9 mouse cellular contexts compared by ENCODE assay signal in the genomic region with DNA sequence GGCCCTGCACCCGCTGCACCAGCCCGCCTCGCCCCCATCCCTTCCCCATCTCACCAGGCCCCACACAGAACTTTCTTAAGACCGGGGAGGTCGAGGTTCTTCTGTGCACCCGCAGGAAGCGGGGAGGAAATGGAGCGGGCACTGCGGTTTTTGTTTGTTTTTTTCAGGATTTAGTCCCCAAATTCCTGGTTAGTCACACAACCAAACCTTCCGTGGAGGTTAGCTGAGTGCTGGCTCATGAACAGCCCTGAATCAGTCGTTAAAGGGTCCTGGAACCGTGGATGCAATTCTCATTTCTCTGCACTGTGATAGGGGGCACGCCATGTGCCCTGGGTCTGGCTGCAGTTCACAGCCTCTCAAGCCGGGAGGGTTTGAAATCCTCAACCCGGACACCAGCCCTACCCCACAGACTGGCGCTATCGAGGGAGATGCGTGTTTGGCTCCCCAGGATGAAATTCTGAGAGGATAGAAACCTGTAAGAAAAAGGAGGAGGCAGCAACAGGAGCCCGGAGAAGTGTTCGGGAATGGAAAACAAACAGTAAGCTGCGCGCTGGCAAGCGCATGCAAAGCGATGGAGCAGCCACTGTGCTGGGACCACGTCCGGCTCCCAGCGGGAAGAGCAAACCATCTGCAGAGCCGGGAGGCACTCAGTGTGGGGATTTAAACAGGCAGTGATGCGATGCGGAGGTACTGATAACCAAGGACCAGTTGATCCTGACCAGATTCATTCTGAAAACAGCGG. TPM values are rescaled to one million over a fixed set of nuclear protein-coding genes. Genes with fewer than 3 reads are reported as not detected.
DNase-seq lines count a peak whose midpoint lies in the region; ATAC-seq and TF ChIP-seq lines count a peak whose summit lies in the region.
"Had no signal": no experiment of that assay in that cellular context is flagged by ENCODE, and none has a peak within 500 bp of the region (broad histone marks: within the 10 kb centered on the region; RNA-seq: fewer than 3 reads in every experiment).

No protein-coding gene starts in this region.

- no peak overlapping the region for H3K27ac ChIP-seq in liver, adult 2 months (replicated peaks; ENCODE audit: insufficient read depth, low read depth, low read length)
- H3K27ac ChIP-seq in forebrain, embryonic 15.5 days (replicated peaks): no peak overlapping the region
- H3K27ac ChIP-seq in neural tube, embryonic 14.5 days (ENCODE audit: low read depth, low read length): no peak overlapping the region
- H3K27ac ChIP-seq: macrophage had no signal

- no peaks in the 10 kb centered on the region for H3K9me3 ChIP-seq in forebrain, embryonic 15.5 days
- H3K9me3 ChIP-seq in neural tube, embryonic 14.5 days (ENCODE audit: control insufficient read depth, low read length): no peaks in the 10 kb centered on the region

- no peaks in the 10 kb centered on the region; the same call in 1 of the 2 replicates for H3K36me3 ChIP-seq in liver, adult 2 months (ENCODE audit: control insufficient read depth, insufficient read depth, low read length)
- H3K36me3 ChIP-seq in forebrain, embryonic 15.5 days: peaks cover 15% of the 10 kb centered on the region
- H3K36me3 ChIP-seq in neural tube, embryonic 14.5 days (ENCODE audit: control insufficient read depth, insufficient read depth, low read length): peaks cover 14% of the 10 kb centered on the region

- peak overlapping the region; percentile 56 for H3K9ac ChIP-seq in liver, adult 2 months (ENCODE audit: low read depth, low read length)
- peak overlapping the region; percentile 31; the same call in 1 of the 2 replicates for H3K9ac ChIP-seq in forebrain, embryonic 15.5 days (replicated peaks)
- peak overlapping the region; percentile 52 for H3K9ac ChIP-seq in neural tube, embryonic 14.5 days (replicated peaks; ENCODE audit: low read depth, low read length)

- TF ChIP-seq CTCF in liver, adult 2 months (IDR thresholded peaks at IDR 0.05; ENCODE audit: low read depth, low read length): no peak

- H3K4me1 ChIP-seq in liver, adult 2 months (ENCODE audit: control insufficient read depth, insufficient read depth, low read length): peaks cover 42% of the 10 kb centered on the region
- H3K4me1 ChIP-seq in forebrain, embryonic 15.5 days: peaks cover 12% of the 10 kb centered on the region
- peaks cover 10% of the 10 kb centered on the region; the same call in 1 of the 2 replicates for H3K4me1 ChIP-seq in neural tube, embryonic 14.5 days (ENCODE audit: control insufficient read depth, insufficient read depth, low read length)

- peak overlapping the region; percentile 47 for H3K4me2 ChIP-seq in forebrain, embryonic 15.5 days (replicated peaks)
- H3K4me2 ChIP-seq in neural tube, embryonic 14.5 days (ENCODE audit: low read depth, low read length): peak overlapping the region; percentile 54

- peak; percentile 34 for DNase-seq in liver, adult 2 months (ENCODE audit: extremely low read depth, low read depth, low spot score)
- DNase-seq in liver: no peak
- peak; percentile 78 to 79 for DNase-seq in cerebellum, adult 18-20 months
- DNase-seq in kidney, postnatal 14 days: peak; percentile 33

- H3K79me2 ChIP-seq in liver, adult 2 months (ENCODE audit: control insufficient read depth, insufficient read depth, low read length): no peaks in the 10 kb centered on the region

- no peaks in the 10 kb centered on the region for H3K27me3 ChIP-seq in liver, adult 2 months (ENCODE audit: control insufficient read depth, insufficient read depth, low read length)
- H3K27me3 ChIP-seq in forebrain, embryonic 15.5 days: no peaks in the 10 kb centered on the region
- no peaks in the 10 kb centered on the region for H3K27me3 ChIP-seq in neural tube, embryonic 14.5 days (ENCODE audit: control insufficient read depth, insufficient read depth, low read length)

- H3K4me3 ChIP-seq in liver, adult 2 months (ENCODE audit: insufficient read depth, low read depth, low read length): peak overlapping the region; percentile 18; the same call in 1 of the 2 replicates
- H3K4me3 ChIP-seq in forebrain, embryonic 15.5 days: peak overlapping the region; percentile 22
- peak overlapping the region; percentile 13 for H3K4me3 ChIP-seq in neural tube, embryonic 14.5 days (ENCODE audit: low read depth, low read length)

- TF ChIP-seq POLR2A in liver, adult 2 months (IDR thresholded peaks at IDR 0.05; ENCODE audit: extremely low read depth, insufficient read depth, low read length): no peak

- 7% methylated on average over 31 of the region's 31 CpGs for WGBS in liver, adult 2 months
- 6% methylated on average over 31 of the region's 31 CpGs for WGBS in forebrain, embryonic 15.5 days
- WGBS in neural tube, embryonic 14.5 days: 4% methylated on average over 31 of the region's 31 CpGs

- no peak for ATAC-seq in forebrain, embryonic 15.5 days (replicated peaks)
- ATAC-seq in neural tube, embryonic 14.5 days (ENCODE audit: low read depth): peak; percentile 41; the same call in 1 of the 2 replicates
- ATAC-seq in erythroblast, adult 5-6 weeks (replicated peaks; ENCODE audit: low FRiP score, poor library complexity, severe bottlenecking): no peak
- no peak for ATAC-seq in inflammation-experienced regulatory T-cells, adult 6 months

RNA-seq across cellular contexts. Expression of gene Trim80, which starts 4.6 kb away (rescaled TPM):
- 0.74 and 0.94 TPM in 2 replicates for total RNA-seq in liver, adult 2 months (2014; rRNA removed)
- 2.0 and 4.0 TPM in 2 replicates for polyA plus RNA-seq in liver, adult 2 months (2012; rRNA removed)
- not detected in 2 replicates for polyA plus RNA-seq in forebrain, embryonic 15.5 days (2015; fragmentation: Nextera tagmentation; extraction: Ambion mirVana)
- not detected in 2 replicates for polyA plus RNA-seq in neural tube, embryonic 14.5 days (2014; fragmentation: Nextera tagmentation; extraction: Ambion mirVana)
- total RNA-seq in erythroblast, adult 5-6 weeks (2015; ENCODE audit: low replicate concordance): not detected in 2 replicates
- not detected in 2 replicates for total RNA-seq in erythroblast, adult 5-6 weeks (2017; ENCODE audit: low replicate concordance)
- not detected for polyA plus RNA-seq in inflammation-experienced regulatory T-cells, adult 6 months (2017; shearing (Covaris generic))
- polyA plus RNA-seq: macrophage had no signal

RNA-seq across cellular contexts. Expression of gene Kctd2, which starts 15.8 kb away (rescaled TPM):
- 10.0 and 14.2 TPM in 2 replicates for total RNA-seq in liver, adult 2 months (2014; rRNA removed)
- 18.2 and 21.1 TPM in 2 replicates for polyA plus RNA-seq in liver, adult 2 months (2012; rRNA removed)
- polyA plus RNA-seq in forebrain, embryonic 15.5 days (2015; fragmentation: Nextera tagmentation; extraction: Ambion mirVana): 23.6 and 26.3 TPM in 2 replicates
- 28.8 and 33.7 TPM in 2 replicates for polyA plus RNA-seq in neural tube, embryonic 14.5 days (2014; fragmentation: Nextera tagmentation; extraction: Ambion mirVana)
- total RNA-seq in erythroblast, adult 5-6 weeks (2015; ENCODE audit: low replicate concordance): 2.1 and 5.9 TPM in 2 replicates
- total RNA-seq in erythroblast, adult 5-6 weeks (2017; ENCODE audit: low replicate concordance): 2.8 and 8.3 TPM in 2 replicates
- 10 to 100 TPM in 2 of 3 experiments, 1 to 10 TPM in 1; 5.6 to 15.7 (median 14.9) TPM for polyA plus RNA-seq in inflammation-experienced regulatory T-cells, adult 6 months (2017; shearing (Covaris generic))

RNA-seq across cellular contexts. Expression of gene Atp5h, which starts 16.0 kb away (rescaled TPM):
- 480 and 648 TPM in 2 replicates for total RNA-seq in liver, adult 2 months (2014; rRNA removed)
- polyA plus RNA-seq in liver, adult 2 months (2012; rRNA removed): 103 and 134 TPM in 2 replicates
- polyA plus RNA-seq in forebrain, embryonic 15.5 days (2015; fragmentation: Nextera tagmentation; extraction: Ambion mirVana): 722 and 770 TPM in 2 replicates
- 928 and 1,005 TPM in 2 replicates for polyA plus RNA-seq in neural tube, embryonic 14.5 days (2014; fragmentation: Nextera tagmentation; extraction: Ambion mirVana)
- total RNA-seq in erythroblast, adult 5-6 weeks (2015; ENCODE audit: low replicate concordance): 282 and 306 TPM in 2 replicates
- 240 and 279 TPM in 2 replicates for total RNA-seq in erythroblast, adult 5-6 weeks (2017; ENCODE audit: low replicate concordance)
- 100 to 1,000 TPM; 696 to 777 (median 721) TPM for polyA plus RNA-seq in inflammation-experienced regulatory T-cells, adult 6 months (2017; shearing (Covaris generic))

RNA-seq across cellular contexts. Expression of gene Slc16a5, which starts 26.5 kb away (rescaled TPM):
- 23.0 and 36.3 TPM in 2 replicates for total RNA-seq in liver, adult 2 months (2014; rRNA removed)
- 49.1 and 101 TPM in 2 replicates for polyA plus RNA-seq in liver, adult 2 months (2012; rRNA removed)
- polyA plus RNA-seq in forebrain, embryonic 15.5 days (2015; fragmentation: Nextera tagmentation; extraction: Ambion mirVana): 0.10 TPM in 1 of 2 replicates, not detected in the other
- polyA plus RNA-seq in neural tube, embryonic 14.5 days (2014; fragmentation: Nextera tagmentation; extraction: Ambion mirVana): 0.15 TPM in 2 replicates
- not detected in 2 replicates for total RNA-seq in erythroblast, adult 5-6 weeks (2015; ENCODE audit: low replicate concordance)
- not detected in 2 replicates for total RNA-seq in erythroblast, adult 5-6 weeks (2017; ENCODE audit: low replicate concordance)
- 1 to 10 TPM; 1.1 to 3.5 (median 2.8) TPM for polyA plus RNA-seq in inflammation-experienced regulatory T-cells, adult 6 months (2017; shearing (Covaris generic))
- polyA plus RNA-seq: macrophage had no signal

RNA-seq across cellular contexts. Expression of gene Mrpl58, which starts 32.2 kb away (rescaled TPM):
- 54.7 and 67.2 TPM in 2 replicates for total RNA-seq in liver, adult 2 months (2014; rRNA removed)
- 67.5 and 70.0 TPM in 2 replicates for polyA plus RNA-seq in liver, adult 2 months (2012; rRNA removed)
- polyA plus RNA-seq in forebrain, embryonic 15.5 days (2015; fragmentation: Nextera tagmentation; extraction: Ambion mirVana): 178 and 192 TPM in 2 replicates
- 207 and 211 TPM in 2 replicates for polyA plus RNA-seq in neural tube, embryonic 14.5 days (2014; fragmentation: Nextera tagmentation; extraction: Ambion mirVana)
- 19.2 and 34.4 TPM in 2 replicates for total RNA-seq in erythroblast, adult 5-6 weeks (2015; ENCODE audit: low replicate concordance)
- 18.0 and 23.0 TPM in 2 replicates for total RNA-seq in erythroblast, adult 5-6 weeks (2017; ENCODE audit: low replicate concordance)
- 100 to 1,000 TPM; 173 to 208 (median 179) TPM for polyA plus RNA-seq in inflammation-experienced regulatory T-cells, adult 6 months (2017; shearing (Covaris generic))
